Mouse (Mus musculus) brain, embryonic 14.5 days (tissue): ENCODE measurements around the gene Serpine2.

ENCODE experiments used
- CTCF ChIP-seq: fragments of 200-500 bp; IDR thresholded peaks from 2 replicates; pipeline ENCODE4 v1.5.1; 2012; ENCODE audit warnings: inconsistent platforms, mild to moderate bottlenecking, moderate library complexity, borderline replicate concordance; ENCODE audit not compliant: insufficient read depth, insufficient read length; ENCODE audit errors: extremely low read depth
- POLR2A ChIP-seq: fragments of 200-500 bp; IDR thresholded peaks from 2 replicates; pipeline ENCODE4 v1.6.1; 2012; ENCODE audit warnings: mild to moderate bottlenecking, inconsistent platforms, borderline replicate concordance; ENCODE audit not compliant: poor library complexity, insufficient read depth, insufficient read length, severe bottlenecking; ENCODE audit errors: extremely low read depth

DNA sequence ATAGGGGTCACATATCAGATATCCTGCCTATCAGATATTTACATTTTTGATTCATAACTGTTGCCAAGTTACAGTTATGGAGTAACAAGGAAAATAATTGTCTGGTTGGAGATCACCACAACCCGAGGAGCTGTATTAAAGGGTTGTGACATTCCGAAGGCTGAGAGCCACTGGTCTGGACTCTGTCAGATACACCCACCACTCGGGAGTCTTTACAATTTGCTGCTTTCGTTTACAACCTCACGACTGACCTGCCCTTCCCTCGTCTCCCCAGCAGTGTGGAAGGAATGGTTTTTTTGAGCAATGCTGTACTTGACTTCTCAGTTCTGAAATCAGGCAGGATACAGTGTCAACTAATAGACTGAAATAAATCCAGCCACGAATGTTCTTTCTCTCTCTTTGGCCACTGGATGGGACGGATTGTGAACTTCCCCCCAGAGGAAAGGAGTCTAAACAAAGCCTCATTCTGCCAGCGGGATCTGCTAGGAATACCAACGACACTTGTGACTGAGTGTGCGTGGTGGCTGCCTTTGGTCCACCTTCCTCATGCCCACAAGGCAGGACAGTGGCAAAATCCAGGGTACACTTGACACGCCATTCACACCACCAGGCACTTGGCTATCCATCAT is 455 bp downstream of the Serpine2 start:
- TF ChIP-seq CTCF: no peak
- TF ChIP-seq POLR2A: no peak
